Mouse (Mus musculus) neural tube, embryonic 15.5 days (tissue): ENCODE results near the gene Slc51b. TPM values are rescaled to one million over a fixed set of nuclear protein-coding genes. Genes with fewer than 3 reads are reported as not detected.

Source experiments
- ATAC-seq: fragments of 200-750 bp; cut with Nextera tagmentation; 2 replicates; pipeline ENCODE4 v1.8.0; 2017; ENCODE audit warnings: mild to moderate bottlenecking, moderate TSS enrichment, moderate library complexity; ENCODE audit not compliant: low FRiP score
- H3K27ac ChIP-seq: fragments of 300-500 bp; sonication (generic); replicated peaks from 2 replicates; pipeline ENCODE4 v1.5.1; 2015; ENCODE audit warnings: mild to moderate bottlenecking, inconsistent platforms
- H3K27me3 ChIP-seq: fragments of 300-500 bp; sonication (generic); replicated peaks from 2 replicates; pipeline ENCODE4 v1.6.1; 2015; ENCODE audit warnings: inconsistent platforms
- H3K36me3 ChIP-seq: fragments of 300-500 bp; sonication (generic); 2 replicates; pipeline ENCODE4 v1.6.1; 2015; ENCODE audit warnings: inconsistent platforms
- H3K4me1 ChIP-seq: fragments of 300-500 bp; sonication (generic); 2 replicates; pipeline ENCODE4 v1.6.1; 2015; ENCODE audit warnings: inconsistent platforms
- H3K4me2 ChIP-seq: fragments of 300-500 bp; sonication (generic); 2 replicates; pipeline ENCODE4 v1.6.1; 2015; ENCODE audit warnings: inconsistent platforms, mild to moderate bottlenecking, moderate library complexity
- H3K4me3 ChIP-seq: fragments of 300-500 bp; sonication (generic); replicated peaks from 2 replicates; pipeline ENCODE4 v1.5.1; 2015; ENCODE audit warnings: mild to moderate bottlenecking, inconsistent platforms
- H3K9ac ChIP-seq: fragments of 300-500 bp; sonication (generic); replicated peaks from 2 replicates; pipeline ENCODE4 v1.6.1; 2015; ENCODE audit warnings: mild to moderate bottlenecking, inconsistent platforms
- H3K9me3 ChIP-seq: fragments of 300-500 bp; sonication (generic); replicated peaks from 2 replicates; pipeline ENCODE4 v1.6.1; 2016; ENCODE audit warnings: inconsistent platforms
- WGBS: fragments of 180-500 bp; shearing (Covaris S2); methylation state at CpG from one replicate; pipeline ENCODE4 v1.1.7; 2015; ENCODE audit warnings: mixed read lengths; 5-methylcytosine and 5-hydroxymethylcytosine counted together
- polyA plus RNA-seq: library from polyadenylated mRNA; unstranded; fragments of >200 nt; fragmentation: Nextera tagmentation; extraction: Ambion mirVana; gene quantifications from 2 replicates; pipeline ENCODE4 v1.2.1, GENCODE M21; 2015

Gene Slc51b
- polyA plus RNA-seq, 1 experiment from 2014 or later, result not detected

GRCm38 (mm10) chr9:65407861-65408260 is 14.9 kb downstream of the Slc51b start:
- Histone ChIP-seq H3K9ac (no peak overlapping the region), H3K27me3 (no peaks in the 10 kb centered on the region), H3K4me1 (peaks cover 3% of the 10 kb centered on the region; the same call in 1 of the 2 replicates), H3K4me3 (no peak overlapping the region), H3K27ac (no peak overlapping the region), H3K9me3 (no peaks in the 10 kb centered on the region), H3K4me2 (no peak overlapping the region), H3K36me3 (no peaks in the 10 kb centered on the region)
- no peak for ATAC-seq
- 81% methylated on average over 3 of the region's 3 CpGs for WGBS

- no peak overlapping the region for H3K4me2 ChIP-seq
- H3K9me3 ChIP-seq, result no peaks in the 10 kb centered on the region
- H3K9ac ChIP-seq, result no peak overlapping the region
- no peak overlapping the region for H3K27ac ChIP-seq
- no peaks in the 10 kb centered on the region for H3K36me3 ChIP-seq
- WGBS, result 86% methylated on average over 5 of the region's 5 CpGs
- no peaks in the 10 kb centered on the region for H3K27me3 ChIP-seq
- no peak overlapping the region for H3K4me3 ChIP-seq
- no peak for ATAC-seq
- H3K4me1 ChIP-seq, result peaks cover 3% of the 10 kb centered on the region; the same call in 1 of the 2 replicates
Measured at GRCm38 (mm10) chr9:65407327-65407726, 15.4 kb downstream of the Slc51b start.

GRCm38 (mm10) chr9:65405184-65405449 is 17.6 kb downstream of the Slc51b start:
- no peak overlapping the region for H3K9ac ChIP-seq
- H3K36me3 ChIP-seq, result no peaks in the 10 kb centered on the region
- no peak overlapping the region for H3K4me3 ChIP-seq
- ATAC-seq, result no peak
- H3K9me3 ChIP-seq, result no peaks in the 10 kb centered on the region
- peaks cover 3% of the 10 kb centered on the region; the same call in 1 of the 2 replicates for H3K4me1 ChIP-seq
- no peaks in the 10 kb centered on the region for H3K27me3 ChIP-seq
- H3K27ac ChIP-seq, result no peak overlapping the region
- H3K4me2 ChIP-seq, result no peak overlapping the region
- 85% methylated on average over 2 of the region's 2 CpGs for WGBS

GRCm38 (mm10) chr9:65404331-65405183 is 18.2 kb downstream of the Slc51b start:
- peaks cover 3% of the 10 kb centered on the region; the same call in 1 of the 2 replicates for H3K4me1 ChIP-seq
- H3K4me3 ChIP-seq, result no peak overlapping the region
- no peak overlapping the region for H3K9ac ChIP-seq
- no peak overlapping the region for H3K4me2 ChIP-seq
- no peak overlapping the region for H3K27ac ChIP-seq
- H3K36me3 ChIP-seq, result no peaks in the 10 kb centered on the region
- H3K9me3 ChIP-seq, result no peaks in the 10 kb centered on the region
- WGBS, result 65% methylated on average over 15 of the region's 15 CpGs
- ATAC-seq, result no peak
- H3K27me3 ChIP-seq, result no peaks in the 10 kb centered on the region

- H3K4me2 ChIP-seq, result no peak overlapping the region
- H3K4me3 ChIP-seq, result no peak overlapping the region
- ATAC-seq, result no peak
- H3K27ac ChIP-seq, result no peak overlapping the region
- H3K36me3 ChIP-seq, result no peaks in the 10 kb centered on the region
- H3K9ac ChIP-seq, result no peak overlapping the region
- H3K4me1 ChIP-seq, result peaks cover 14% of the 10 kb centered on the region
- no peaks in the 10 kb centered on the region for H3K9me3 ChIP-seq
- WGBS, result 91% methylated on average over 6 of the region's 6 CpGs
- H3K27me3 ChIP-seq, result 0 out of 2 replicates have a peak, but pooled peaks cover 2% of the 10 kb centered on the region
Measured at GRCm38 (mm10) chr9:65399934-65400333, 22.8 kb downstream of the Slc51b start.

- peak within 1 kb of the TSS; percentile 48 for H3K9ac ChIP-seq
- peak; percentile 66; the same call in 1 of the 2 replicates for ATAC-seq
- H3K36me3 ChIP-seq, result no peaks in the 10 kb centered on the region
- H3K9me3 ChIP-seq, result no peaks in the 10 kb centered on the region
- H3K4me1 ChIP-seq, result peaks cover 11% of the 10 kb centered on the region
- H3K4me3 ChIP-seq, result peak within 1 kb of the TSS; percentile 49
- H3K27me3 ChIP-seq, result peaks cover 5% of the 10 kb centered on the region
- under 1% methylated on average over 22 of the region's 24 CpGs for WGBS
- peak within 1 kb of the TSS; percentile 86 for H3K4me2 ChIP-seq
- no peak within 1 kb of the TSS for H3K27ac ChIP-seq
Measured at GRCm38 (mm10) chr9:65398279-65398678, 24.5 kb downstream of the Slc51b start, which contains the start of gene Rasl12. Gene Rasl12 (plus strand): TSS chr9:65398506.

GRCm38 (mm10) chr9:65394360-65394759 is 28.4 kb downstream of the Slc51b start:
- Histone ChIP-seq H3K4me2 (no peak overlapping the region), H3K9ac (no peak overlapping the region), H3K4me3 (no peak overlapping the region), H3K4me1 (peaks cover 21% of the 10 kb centered on the region), H3K36me3 (no peaks in the 10 kb centered on the region), H3K27me3 (peaks cover 43% of the 10 kb centered on the region), H3K27ac (no peak overlapping the region), H3K9me3 (no peaks in the 10 kb centered on the region)
- 73% methylated on average over 2 of the region's 2 CpGs for WGBS
- ATAC-seq, result no peak

GRCm38 (mm10) chr9:65393606-65394005 is 29.1 kb downstream of the Slc51b start:
- Histone ChIP-seq H3K4me3 (no peak overlapping the region), H3K27ac (no peak overlapping the region), H3K36me3 (no peaks in the 10 kb centered on the region), H3K9ac (no peak overlapping the region), H3K9me3 (no peaks in the 10 kb centered on the region), H3K4me1 (peaks cover 18% of the 10 kb centered on the region), H3K27me3 (peaks cover 48% of the 10 kb centered on the region), H3K4me2 (no peak overlapping the region)
- ATAC-seq, result no peak
- WGBS, result 44% methylated on average over 2 of the region's 2 CpGs

GRCm38 (mm10) chr9:65392638-65393364 is 30.0 kb downstream of the Slc51b start:
- no peak overlapping the region for H3K27ac ChIP-seq
- H3K9ac ChIP-seq, result no peak overlapping the region
- H3K9me3 ChIP-seq, result no peaks in the 10 kb centered on the region
- ATAC-seq, result no peak
- H3K27me3 ChIP-seq, result peaks cover 48% of the 10 kb centered on the region
- H3K4me3 ChIP-seq, result no peak overlapping the region
- WGBS, result 28% methylated on average over 6 of the region's 6 CpGs
- no peak overlapping the region for H3K4me2 ChIP-seq
- H3K36me3 ChIP-seq, result no peaks in the 10 kb centered on the region
- H3K4me1 ChIP-seq, result peaks cover 10% of the 10 kb centered on the region

GRCm38 (mm10) chr9:65391613-65391964 is 31.2 kb downstream of the Slc51b start, which contains the start of gene Kbtbd13:
Gene Kbtbd13 (minus strand): TSS chr9:65391652.
- ATAC-seq, result no peak
- H3K4me3 ChIP-seq, result peak within 1 kb of the TSS; percentile 42
- H3K27ac ChIP-seq, result no peak within 1 kb of the TSS
- peak within 1 kb of the TSS; percentile 60 for H3K4me2 ChIP-seq
- H3K4me1 ChIP-seq, result peaks cover 10% of the 10 kb centered on the region
- H3K9ac ChIP-seq, result peak within 1 kb of the TSS; percentile 31; the same call in 1 of the 2 replicates
- H3K36me3 ChIP-seq, result no peaks in the 10 kb centered on the region
- no peaks in the 10 kb centered on the region for H3K9me3 ChIP-seq
- WGBS, result 50% methylated on average over 8 of the region's 8 CpGs
- H3K27me3 ChIP-seq, result peaks cover 46% of the 10 kb centered on the region

GRCm38 (mm10) chr9:65390752-65391612 is 31.8 kb downstream of the Slc51b start:
- Histone ChIP-seq H3K27me3 (peaks cover 46% of the 10 kb centered on the region), H3K27ac (no peak overlapping the region), H3K4me3 (peak overlapping the region; percentile 42), H3K4me1 (peaks cover 15% of the 10 kb centered on the region), H3K9ac (peak overlapping the region; percentile 31; the same call in 1 of the 2 replicates), H3K36me3 (no peaks in the 10 kb centered on the region), H3K4me2 (peak overlapping the region; percentile 60), H3K9me3 (no peaks in the 10 kb centered on the region)
- peak; percentile 50 for ATAC-seq
- WGBS, result 17% methylated on average over 96 of the region's 96 CpGs
